Mouse (Mus musculus) embryonic facial prominence, embryonic 14.5 days (tissue): ENCODE measurements around the gene Mypn. TPM values are rescaled to one million over a fixed set of nuclear protein-coding genes. Genes with fewer than 3 reads are reported as not detected.

Experiments
- ATAC-seq: fragments of 200-750 bp; cut with Nextera tagmentation; 2 replicates; pipeline ENCODE4 v1.8.0; 2017; ENCODE audit warnings: low read depth, moderate number of reproducible peaks, moderate TSS enrichment
- DNase-seq: peaks from one replicate; pipeline ENCODE4 v3.0.0-alpha.2; 2015; ENCODE audit warnings: low spot score
- H3K27ac ChIP-seq: fragments of 300-500 bp; sonication (generic); replicated peaks from 2 replicates; pipeline ENCODE4 v1.5.1; 2014; ENCODE audit warnings: low read depth, mild to moderate bottlenecking, low read length, moderate library complexity
- H3K27me3 ChIP-seq: fragments of 300-500 bp; sonication (generic); replicated peaks from 2 replicates; pipeline ENCODE4 v1.6.1; 2014; ENCODE audit warnings: low read length; ENCODE audit not compliant: control insufficient read depth, insufficient read depth
- H3K36me3 ChIP-seq: fragments of 300-500 bp; sonication (generic); 2 replicates; pipeline ENCODE4 v1.6.1; 2014; ENCODE audit warnings: low read length, mixed read lengths; ENCODE audit not compliant: control insufficient read depth, insufficient read depth
- H3K4me1 ChIP-seq: fragments of 300-500 bp; sonication (generic); 2 replicates; pipeline ENCODE4 v1.6.1; 2014; ENCODE audit warnings: antibody characterized with exemption, low read length; ENCODE audit not compliant: control insufficient read depth, insufficient read depth
- H3K4me2 ChIP-seq: fragments of 300-500 bp; sonication (generic); 2 replicates; pipeline ENCODE4 v1.6.1; 2014; ENCODE audit warnings: low read depth, mild to moderate bottlenecking, low read length, moderate library complexity, mixed read lengths
- H3K4me3 ChIP-seq: fragments of 300-500 bp; sonication (generic); 2 replicates; pipeline ENCODE4 v1.5.1; 2014; ENCODE audit warnings: low read depth, mild to moderate bottlenecking, low read length
- H3K9ac ChIP-seq: fragments of 300-500 bp; sonication (generic); 2 replicates; pipeline ENCODE4 v1.6.1; 2014; ENCODE audit warnings: low read depth, mild to moderate bottlenecking, low read length, moderate library complexity, mixed read lengths
- H3K9me3 ChIP-seq: fragments of 300-500 bp; sonication (generic); 2 replicates; pipeline ENCODE4 v1.6.1; 2016; ENCODE audit warnings: low read length; ENCODE audit not compliant: control insufficient read depth
- WGBS: fragments of 180-500 bp; shearing (Covaris S2); extraction: QIAGEN DNeasy Blood & Tissue Kit; methylation state at CpG from one replicate; pipeline ENCODE4 v1.1.7; 2014; 5-methylcytosine and 5-hydroxymethylcytosine counted together
- polyA plus RNA-seq: library from polyadenylated mRNA; unstranded; fragments of >200 nt; fragmentation: Nextera tagmentation; extraction: Ambion mirVana; gene quantifications from 2 replicates; pipeline ENCODE4 v1.2.1, GENCODE M21; 2014

The Mypn gene
- polyA plus RNA-seq, 1 experiment from 2014 or later, result 11.2 TPM

GRCm38 (mm10) chr10:63099941-63100562, 103.7 kb downstream of the Mypn start:
- DNase-seq (peak; percentile 74), ATAC-seq (peak; percentile 88)
- 1% methylated on average over 29 of the region's 62 CpGs for WGBS
- no peaks in the 10 kb centered on the region for H3K36me3 ChIP-seq
- no peaks in the 10 kb centered on the region for H3K9me3 ChIP-seq
- H3K4me1 ChIP-seq, result no peaks in the 10 kb centered on the region
- H3K4me2 ChIP-seq, result peak overlapping the region; percentile 92
- peak overlapping the region; percentile 72 for H3K9ac ChIP-seq
- no peak overlapping the region for H3K27ac ChIP-seq
- peak overlapping the region; percentile 59 for H3K4me3 ChIP-seq
- H3K27me3 ChIP-seq, result peaks cover 38% of the 10 kb centered on the region

DNA sequence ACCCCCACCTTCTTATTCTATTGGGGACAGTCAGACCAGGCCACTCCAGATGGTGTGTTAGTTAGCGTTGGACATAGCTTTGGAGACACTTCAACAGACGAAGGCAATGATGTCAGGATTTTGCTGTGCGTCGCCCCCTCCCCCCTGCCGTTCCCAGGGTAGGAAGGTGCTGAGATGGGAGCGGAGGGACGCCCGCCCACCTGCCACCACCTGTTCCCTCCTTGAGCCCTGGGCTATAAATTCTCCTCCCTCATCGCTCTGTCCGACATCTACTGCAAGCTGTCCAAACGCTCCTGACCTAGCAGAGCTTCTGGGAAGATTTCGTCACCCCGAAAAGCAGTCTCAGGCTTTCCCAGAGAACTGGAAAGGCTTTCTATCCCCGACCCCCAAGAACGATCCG, 104.2 kb downstream of the Mypn start, which contains the start of gene Atoh7:
Gene Atoh7, plus strand, starts transcription at position 131 of the 400 bp plus-strand sequence.
- H3K27ac ChIP-seq, result no peak within 1 kb of the TSS
- peaks cover 38% of the 10 kb centered on the region for H3K27me3 ChIP-seq
- no peaks in the 10 kb centered on the region for H3K4me1 ChIP-seq
- DNase-seq, result peak; percentile 24
- H3K36me3 ChIP-seq, result no peaks in the 10 kb centered on the region
- peak within 1 kb of the TSS; percentile 59 for H3K4me3 ChIP-seq
- H3K4me2 ChIP-seq, result peak within 1 kb of the TSS; percentile 92
- WGBS, result 5% methylated on average over 15 of the region's 16 CpGs
- H3K9me3 ChIP-seq, result no peaks in the 10 kb centered on the region
- peak within 1 kb of the TSS; percentile 72 for H3K9ac ChIP-seq
- ATAC-seq, result peak; percentile 8; the same call in 1 of the 2 replicates

DNA sequence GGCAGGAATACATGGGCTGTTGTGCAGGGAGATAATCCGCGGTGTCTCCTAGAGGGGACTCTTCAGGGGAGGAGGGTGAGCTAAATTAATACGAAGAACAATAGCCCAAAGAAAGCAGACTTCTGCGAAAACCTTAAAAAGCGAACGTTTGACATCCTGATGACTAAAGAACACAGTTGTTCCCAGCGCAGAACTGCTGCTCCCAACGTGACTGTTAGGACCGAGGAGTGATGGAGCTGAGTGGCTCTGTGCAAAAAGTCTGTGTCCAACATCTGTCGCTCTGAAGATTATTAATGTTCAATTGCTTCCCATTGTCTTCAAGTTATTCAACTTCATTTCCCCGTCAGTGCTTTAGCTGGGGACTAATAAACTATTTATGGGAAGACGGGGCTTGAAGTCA, 105.6 kb downstream of the Mypn start:
- Histone ChIP-seq H3K9me3 (no peaks in the 10 kb centered on the region), H3K4me2 (no peak overlapping the region), H3K27me3 (peaks cover 38% of the 10 kb centered on the region), H3K36me3 (no peaks in the 10 kb centered on the region), H3K9ac (no peak overlapping the region), H3K27ac (no peak overlapping the region), H3K4me3 (no peak overlapping the region), H3K4me1 (no peaks in the 10 kb centered on the region)
- DNase-seq (peak; percentile 4), ATAC-seq (no peak)
- 68% methylated on average over 12 of the region's 12 CpGs for WGBS

GRCm38 (mm10) chr10:63096757-63097156, 107.0 kb downstream of the Mypn start:
- WGBS, result 44% methylated on average over 2 of the region's 2 CpGs
- Histone ChIP-seq H3K27me3 (peaks cover 38% of the 10 kb centered on the region), H3K4me1 (no peaks in the 10 kb centered on the region), H3K9me3 (no peaks in the 10 kb centered on the region), H3K4me3 (no peak overlapping the region), H3K36me3 (no peaks in the 10 kb centered on the region), H3K4me2 (no peak overlapping the region), H3K27ac (no peak overlapping the region), H3K9ac (no peak overlapping the region)
- ATAC-seq (no peak), DNase-seq (no peak)

DNA sequence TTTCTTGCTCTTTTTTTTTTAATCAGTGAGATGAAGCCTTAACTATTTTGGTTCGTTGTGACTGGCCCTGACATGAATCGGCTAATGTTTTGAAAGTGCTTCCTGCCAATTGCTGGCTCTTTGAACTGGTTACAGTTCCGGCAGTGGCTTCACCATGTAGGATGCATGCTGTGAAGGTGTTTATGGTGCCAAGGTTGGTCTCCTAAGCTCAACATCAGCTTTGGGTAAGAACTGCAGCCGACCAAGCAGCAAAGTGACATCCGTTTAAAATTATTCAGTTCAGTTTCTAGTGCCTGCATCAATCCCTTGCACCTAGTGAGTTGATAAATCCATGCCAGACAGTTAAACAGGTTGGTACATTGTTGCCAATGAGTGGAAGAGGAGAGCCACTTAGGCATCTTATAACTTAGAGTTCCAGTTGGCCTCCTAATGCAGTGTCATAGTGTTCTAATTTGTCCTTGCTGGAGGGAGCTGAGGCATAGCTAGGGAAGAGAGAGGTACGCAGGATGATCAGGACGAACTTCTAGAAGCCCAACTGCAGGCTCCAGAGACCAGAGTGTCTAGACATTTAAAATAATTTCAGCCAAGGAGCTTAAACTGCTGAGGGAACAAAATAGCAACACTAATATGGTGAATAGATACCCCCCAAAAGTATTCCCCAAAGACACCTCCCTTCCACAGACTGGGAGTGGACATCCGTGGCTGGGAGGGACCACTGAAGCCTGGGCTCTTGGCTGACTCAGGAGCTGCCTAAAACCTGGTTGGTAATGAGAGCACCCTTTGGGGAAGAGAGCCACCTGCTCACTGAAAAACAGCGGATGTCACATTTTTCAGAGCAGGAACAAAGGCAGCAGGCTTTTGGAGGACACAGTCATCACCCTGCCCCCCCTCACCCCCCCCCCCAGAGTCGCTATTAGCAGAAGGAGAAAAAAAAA, 110.9 kb downstream of the Mypn start:
- H3K27ac ChIP-seq, result no peak overlapping the region
- no peak overlapping the region for H3K9ac ChIP-seq
- no peaks in the 10 kb centered on the region for H3K36me3 ChIP-seq
- peaks cover 10% of the 10 kb centered on the region for H3K4me1 ChIP-seq
- ATAC-seq (no peak), DNase-seq (no peak)
- H3K4me2 ChIP-seq, result no peak overlapping the region
- H3K4me3 ChIP-seq, result no peak overlapping the region
- H3K27me3 ChIP-seq, result peaks cover 5% of the 10 kb centered on the region
- 66% methylated on average over 9 of the region's 10 CpGs for WGBS
- no peaks in the 10 kb centered on the region for H3K9me3 ChIP-seq

GRCm38 (mm10) chr10:63091915-63092314, 111.8 kb downstream of the Mypn start:
- H3K4me1 ChIP-seq, result peaks cover 10% of the 10 kb centered on the region
- 69% methylated on average over 7 of the region's 7 CpGs for WGBS
- ATAC-seq, result no peak

GRCm38 (mm10) chr10:63089758-63090571, 113.8 kb downstream of the Mypn start:
- no peaks in the 10 kb centered on the region for H3K9me3 ChIP-seq
- H3K9ac ChIP-seq, result peak overlapping the region; percentile 52
- no peaks in the 10 kb centered on the region for H3K36me3 ChIP-seq
- WGBS, result 5% methylated on average over 26 of the region's 26 CpGs
- ATAC-seq (0 out of 2 replicates have a peak, but pooled peaks have one; percentile 37), DNase-seq (peak; percentile 55)
- H3K4me3 ChIP-seq, result peak overlapping the region; percentile 28
- no peak overlapping the region for H3K27ac ChIP-seq
- H3K4me2 ChIP-seq, result peak overlapping the region; percentile 56
- H3K27me3 ChIP-seq, result no peaks in the 10 kb centered on the region
- peaks cover 10% of the 10 kb centered on the region for H3K4me1 ChIP-seq

More at GRCm38 (mm10) chr10:63091915-63092314, 111.8 kb downstream of the Mypn start:
- H3K27me3 ChIP-seq, result no peaks in the 10 kb centered on the region
- DNase-seq, result no peak
- H3K4me3 ChIP-seq, result no peak overlapping the region
- no peak overlapping the region for H3K9ac ChIP-seq
- no peak overlapping the region for H3K4me2 ChIP-seq
- no peak overlapping the region for H3K27ac ChIP-seq
- no peaks in the 10 kb centered on the region for H3K36me3 ChIP-seq
- no peaks in the 10 kb centered on the region for H3K9me3 ChIP-seq

GRCm38 (mm10) chr10:63089103-63089757, 114.5 kb downstream of the Mypn start:
- no peaks in the 10 kb centered on the region for H3K36me3 ChIP-seq
- peak overlapping the region; percentile 56 for H3K4me2 ChIP-seq
- no peaks in the 10 kb centered on the region for H3K9me3 ChIP-seq
- DNase-seq (peak; percentile 56), ATAC-seq (peak; percentile 33; the same call in 1 of the 2 replicates)
- peaks cover 10% of the 10 kb centered on the region for H3K4me1 ChIP-seq
- H3K27ac ChIP-seq, result no peak overlapping the region
- WGBS, result 27% methylated on average over 8 of the region's 8 CpGs
- no peaks in the 10 kb centered on the region for H3K27me3 ChIP-seq
- peak overlapping the region; percentile 28 for H3K4me3 ChIP-seq
- H3K9ac ChIP-seq, result peak overlapping the region; percentile 52
